Mouse (Mus musculus) forebrain, embryonic 13.5 days (tissue): ENCODE data around the gene Gm4969. TPM values are rescaled to one million over a fixed set of nuclear protein-coding genes. Genes with fewer than 3 reads are reported as not detected.
A peak's percentile ranks its signal among the peaks of the same experiment; 100 is the strongest.

Source experiments
- ATAC-seq: fragments of 200-750 bp; cut with Nextera tagmentation; 2 replicates; pipeline ENCODE4 v1.8.0; 2017
- H3K27ac ChIP-seq: fragments of 300-500 bp; sonication (generic); 2 replicates; pipeline ENCODE4 v1.5.1; 2015; ENCODE audit warnings: inconsistent platforms, mild to moderate bottlenecking, moderate library complexity
- H3K27me3 ChIP-seq: fragments of 300-500 bp; sonication (generic); 2 replicates; pipeline ENCODE4 v1.6.1; 2015; ENCODE audit warnings: mild to moderate bottlenecking, inconsistent platforms
- H3K36me3 ChIP-seq: fragments of 300-500 bp; sonication (generic); 2 replicates; pipeline ENCODE4 v1.6.1; 2015; ENCODE audit warnings: mild to moderate bottlenecking, inconsistent platforms; ENCODE audit not compliant: poor library complexity, severe bottlenecking
- H3K4me1 ChIP-seq: fragments of 300-500 bp; sonication (generic); 2 replicates; pipeline ENCODE4 v1.6.1; 2015; ENCODE audit warnings: inconsistent platforms
- H3K4me2 ChIP-seq: fragments of 300-500 bp; sonication (generic); 2 replicates; pipeline ENCODE4 v1.6.1; 2015; ENCODE audit warnings: inconsistent platforms, mild to moderate bottlenecking, moderate library complexity
- H3K4me3 ChIP-seq: fragments of 300-500 bp; sonication (generic); 2 replicates; pipeline ENCODE4 v1.5.1; 2015; ENCODE audit warnings: mild to moderate bottlenecking, inconsistent platforms
- H3K9ac ChIP-seq: fragments of 300-500 bp; sonication (generic); 2 replicates; pipeline ENCODE4 v1.6.1; 2015; ENCODE audit warnings: mild to moderate bottlenecking, inconsistent platforms
- H3K9me3 ChIP-seq: fragments of 300-500 bp; sonication (generic); replicated peaks from 2 replicates; pipeline ENCODE4 v1.6.1; 2016; ENCODE audit warnings: inconsistent platforms
- whole genome bisulfite sequencing: fragments of 180-500 bp; shearing (Covaris S2); methylation state at CpG from one replicate; pipeline ENCODE4 v1.1.7; 2015; 5-methylcytosine and 5-hydroxymethylcytosine counted together
- microRNA-seq: library from miRNA; unstranded; fragments of <30 nt; microRNA quantifications from one replicate; pipeline ENCODE4, GENCODE M21; 2016
- polyA plus RNA-seq: library from polyadenylated mRNA; unstranded; fragments of >200 nt; fragmentation: Nextera tagmentation; extraction: Ambion mirVana; gene quantifications from 2 replicates; pipeline ENCODE4 v1.2.1, GENCODE M21; 2015

Gene Gm4969
- polyA plus RNA-seq, 1 experiment from 2014 or later: 1.2 TPM

- Histone ChIP-seq H3K9ac (0 out of 2 replicates have a peak overlapping the region, but pooled peaks have one; percentile 5), H3K9me3 (no peaks in the 10 kb centered on the region), H3K27me3 (no peaks in the 10 kb centered on the region), H3K27ac (no peak overlapping the region), H3K4me1 (peaks cover 12% of the 10 kb centered on the region), H3K4me3 (no peak overlapping the region), H3K4me2 (no peak overlapping the region), H3K36me3 (peaks cover 29% of the 10 kb centered on the region)
- WGBS: 96% methylated on average over 8 of the region's 8 CpGs
- no peak for ATAC-seq
These were observed 63.1 kb downstream of the Gm4969 start for GRCm38 (mm10) chr7:19055108-19055507.

DNA sequence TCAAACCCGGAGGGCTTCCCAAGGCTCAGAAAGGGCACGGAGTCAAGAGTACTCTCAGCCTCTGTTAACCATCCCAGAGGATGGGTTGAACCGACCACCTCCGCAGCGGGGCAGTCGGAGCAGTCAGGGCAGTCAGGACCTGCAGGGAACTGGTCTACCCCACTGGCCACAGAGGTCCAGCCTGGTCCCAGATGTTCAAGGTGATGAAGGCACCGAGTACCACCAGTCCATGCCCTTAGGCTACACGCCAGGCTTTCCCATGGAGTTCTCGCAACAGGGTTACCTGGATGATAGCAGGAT lies 63.4 kb downstream of the Gm4969 start:
- Histone ChIP-seq H3K27me3 (no peaks in the 10 kb centered on the region), H3K36me3 (peaks cover 33% of the 10 kb centered on the region), H3K4me3 (peak overlapping the region; percentile 26), H3K4me2 (peak overlapping the region; percentile 52), H3K4me1 (peaks cover 12% of the 10 kb centered on the region), H3K9ac (peak overlapping the region; percentile 5; the same call in 1 of the 2 replicates), H3K27ac (no peak overlapping the region), H3K9me3 (no peaks in the 10 kb centered on the region)
- 66% methylated on average over 9 of the region's 9 CpGs for WGBS
- ATAC-seq: peak; percentile 42

- WGBS: 27% methylated on average over 32 of the region's 33 CpGs
- H3K9ac ChIP-seq: peak within 1 kb of the TSS; percentile 5; the same call in 1 of the 2 replicates
- ATAC-seq: peak; percentile 65
- peak within 1 kb of the TSS; percentile 52 for H3K4me2 ChIP-seq
- peaks cover 12% of the 10 kb centered on the region for H3K4me1 ChIP-seq
- peak within 1 kb of the TSS; percentile 26 for H3K4me3 ChIP-seq
- 0 out of 2 replicates have a peak within 1 kb of the TSS, but pooled peaks have one; percentile 0 for H3K27ac ChIP-seq
- H3K27me3 ChIP-seq: no peaks in the 10 kb centered on the region
- H3K36me3 ChIP-seq: peaks cover 38% of the 10 kb centered on the region
- H3K9me3 ChIP-seq: no peaks in the 10 kb centered on the region
These were observed 64.0 kb downstream of the Gm4969 start, which contains the start of gene Rsph6a for GRCm38 (mm10) chr7:19054047-19054776. TSS of gene Rsph6a (plus strand) at chr7:19054690.

GRCm38 (mm10) chr7:19053136-19053532 lies 65.0 kb downstream of the Gm4969 start:
- ATAC-seq: no peak
- peaks cover 49% of the 10 kb centered on the region for H3K36me3 ChIP-seq
- no peak overlapping the region for H3K4me2 ChIP-seq
- H3K27ac ChIP-seq: no peak overlapping the region
- H3K4me3 ChIP-seq: no peak overlapping the region
- H3K27me3 ChIP-seq: no peaks in the 10 kb centered on the region
- 92% methylated on average over 7 of the region's 7 CpGs for WGBS
- no peak overlapping the region for H3K9ac ChIP-seq
- H3K9me3 ChIP-seq: no peaks in the 10 kb centered on the region
- H3K4me1 ChIP-seq: peaks cover 12% of the 10 kb centered on the region

- no peak overlapping the region for H3K4me2 ChIP-seq
- ATAC-seq: no peak
- H3K36me3 ChIP-seq: peaks cover 54% of the 10 kb centered on the region
- no peak overlapping the region for H3K4me3 ChIP-seq
- no peak overlapping the region for H3K9ac ChIP-seq
- H3K4me1 ChIP-seq: peaks cover 12% of the 10 kb centered on the region
- no peaks in the 10 kb centered on the region for H3K9me3 ChIP-seq
- H3K27ac ChIP-seq: no peak overlapping the region
- WGBS: 88% methylated on average over 15 of the region's 15 CpGs
- no peaks in the 10 kb centered on the region for H3K27me3 ChIP-seq
These were observed 65.6 kb downstream of the Gm4969 start for GRCm38 (mm10) chr7:19052345-19053135.

DNA sequence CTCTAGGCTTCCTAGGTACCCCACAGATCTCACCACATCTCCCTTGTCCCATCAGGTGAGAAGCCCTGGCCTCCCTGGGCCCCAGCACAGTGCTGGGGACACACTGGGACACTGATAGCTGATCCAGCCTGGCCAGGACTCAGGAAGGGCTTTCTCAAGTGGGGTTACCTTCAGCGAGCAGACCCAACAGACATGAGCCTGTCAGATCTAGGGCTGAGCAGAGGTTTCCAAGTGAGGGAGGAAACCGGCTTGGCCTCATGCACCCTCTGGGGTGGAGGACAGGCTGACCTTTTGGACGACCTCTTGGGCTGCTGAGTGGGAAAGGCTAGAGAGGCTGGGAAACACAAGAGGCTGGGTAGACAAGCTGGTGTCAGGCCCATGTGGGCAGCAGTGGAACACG lies 67.0 kb downstream of the Gm4969 start:
- no peak overlapping the region for H3K4me3 ChIP-seq
- H3K9ac ChIP-seq: no peak overlapping the region
- peaks cover 12% of the 10 kb centered on the region for H3K4me1 ChIP-seq
- no peaks in the 10 kb centered on the region for H3K27me3 ChIP-seq
- no peak overlapping the region for H3K4me2 ChIP-seq
- H3K36me3 ChIP-seq: peaks cover 68% of the 10 kb centered on the region
- H3K27ac ChIP-seq: no peak overlapping the region
- 77% methylated on average over 4 of the region's 4 CpGs for WGBS
- ATAC-seq: no peak
- H3K9me3 ChIP-seq: no peaks in the 10 kb centered on the region

DNA sequence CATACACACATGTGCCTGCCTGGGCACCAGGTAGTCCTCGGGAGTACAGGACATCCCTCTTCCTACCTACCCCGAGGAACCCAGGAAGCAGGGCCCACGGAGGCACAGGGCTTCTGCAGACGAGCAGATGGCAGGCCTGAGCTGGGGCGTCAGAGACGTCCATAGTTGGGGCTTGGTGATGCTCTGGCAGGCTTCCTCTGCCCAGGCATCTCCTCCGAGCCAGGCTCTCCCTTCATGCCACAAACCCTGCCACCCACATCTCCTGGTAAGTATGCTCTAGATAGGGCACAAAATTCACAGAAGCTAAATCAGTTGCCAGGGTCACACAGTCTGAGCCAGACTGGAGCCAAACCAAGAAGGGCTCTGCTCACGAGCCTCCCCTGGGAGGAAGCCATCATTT lies 68.0 kb downstream of the Gm4969 start:
- Histone ChIP-seq H3K4me1 (peaks cover 12% of the 10 kb centered on the region), H3K27me3 (no peaks in the 10 kb centered on the region), H3K27ac (no peak overlapping the region), H3K4me2 (no peak overlapping the region), H3K36me3 (peaks cover 78% of the 10 kb centered on the region), H3K9ac (no peak overlapping the region), H3K4me3 (no peak overlapping the region), H3K9me3 (no peaks in the 10 kb centered on the region)
- no peak for ATAC-seq
- WGBS: 94% methylated on average over 8 of the region's 8 CpGs

DNA sequence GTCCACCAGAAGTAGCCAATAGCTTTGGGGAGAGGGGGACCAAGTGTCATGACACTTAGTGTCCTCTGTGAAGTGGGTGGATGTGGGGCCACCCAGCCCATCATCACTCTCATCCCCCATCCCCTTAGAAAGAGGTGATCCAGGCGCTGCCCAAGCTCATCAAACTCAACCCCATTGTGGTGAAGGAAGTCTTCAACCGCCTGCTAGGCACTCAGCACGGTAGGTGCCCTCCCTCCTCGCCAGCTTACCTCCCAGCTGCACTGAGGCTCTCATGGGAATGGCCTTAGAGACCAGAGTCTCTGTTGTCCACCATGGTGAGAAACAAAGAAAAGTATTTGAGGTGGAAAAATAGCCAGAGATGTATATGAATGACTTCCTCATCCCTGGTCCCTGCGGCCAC lies 68.9 kb downstream of the Gm4969 start:
- Histone ChIP-seq H3K36me3 (peaks cover 87% of the 10 kb centered on the region), H3K9ac (no peak overlapping the region), H3K27ac (no peak overlapping the region), H3K4me3 (no peak overlapping the region), H3K27me3 (no peaks in the 10 kb centered on the region), H3K4me1 (peaks cover 5% of the 10 kb centered on the region; the same call in 1 of the 2 replicates), H3K4me2 (no peak overlapping the region), H3K9me3 (no peaks in the 10 kb centered on the region)
- WGBS: 96% methylated on average over 5 of the region's 5 CpGs
- no peak for ATAC-seq

Small RNA genes within 50 kb of the gene (microRNA-seq; reads per million reads assigned to microRNA genes)
- not detected for gene Mir3100

Other genes starting within 250 kb of the Gm4969 start
- 7.4 and 8.2 TPM in 2 replicates for gene Pglyrp1, start 247.0 kb downstream of the Gm4969 start, polyA plus RNA-seq
- gene Ccdc61, start 208.0 kb downstream of the Gm4969 start, polyA plus RNA-seq: 25.6 and 27.9 TPM in 2 replicates
- 12.3 and 13.7 TPM in 2 replicates for gene Nova2, start 192.5 kb downstream of the Gm4969 start, polyA plus RNA-seq
- gene Nanos2, start 131.0 kb downstream of the Gm4969 start, polyA plus RNA-seq: 0.68 and 0.69 TPM in 2 replicates
- 2.8 TPM in 2 replicates for gene Mypop, start 127.1 kb downstream of the Gm4969 start, polyA plus RNA-seq
- gene Irf2bp1, start 114.3 kb downstream of the Gm4969 start, polyA plus RNA-seq: 22.1 and 23.3 TPM in 2 replicates
- not detected in 2 replicates for gene Foxa3, start 94.8 kb downstream of the Gm4969 start, polyA plus RNA-seq
- gene Sympk, start 94.0 kb downstream of the Gm4969 start, polyA plus RNA-seq: 34.3 and 36.7 TPM in 2 replicates
- not detected in 2 replicates for gene Rsph6a, start 63.7 kb downstream of the Gm4969 start, polyA plus RNA-seq
- gene Dmwd, start 42.1 kb downstream of the Gm4969 start, polyA plus RNA-seq: 20.6 and 22.6 TPM in 2 replicates
- 8.3 and 9.4 TPM in 2 replicates for gene Dmpk, start 34.5 kb downstream of the Gm4969 start, polyA plus RNA-seq
- gene Six5, start 23.8 kb downstream of the Gm4969 start, polyA plus RNA-seq: 3.5 and 4.1 TPM in 2 replicates
- 19.1 and 22.2 TPM in 2 replicates for gene Fbxo46, start 1.5 kb upstream of the Gm4969 start, polyA plus RNA-seq
- 16.5 and 17.7 TPM in 2 replicates for gene Qpctl, start 30.9 kb upstream of the Gm4969 start, polyA plus RNA-seq
- gene Snrpd2, start 31.4 kb upstream of the Gm4969 start, polyA plus RNA-seq: 159 and 164 TPM in 2 replicates
- 5.2 and 6.6 TPM in 2 replicates for gene Gipr, start 47.8 kb upstream of the Gm4969 start, polyA plus RNA-seq
- 6.4 and 7.0 TPM in 2 replicates for gene Eml2, start 58.1 kb upstream of the Gm4969 start, polyA plus RNA-seq
- 1.2 and 1.3 TPM in 2 replicates for gene Gpr4, start 94.2 kb upstream of the Gm4969 start, polyA plus RNA-seq
- gene Opa3, start 110.0 kb upstream of the Gm4969 start, polyA plus RNA-seq: 42.1 and 47.5 TPM in 2 replicates
- 31.0 and 32.7 TPM in 2 replicates for gene Vasp, start 153.4 kb upstream of the Gm4969 start, polyA plus RNA-seq
- 0.18 and 0.80 TPM in 2 replicates for gene Ppm1n, start 161.7 kb upstream of the Gm4969 start, polyA plus RNA-seq
- 87.9 and 92.4 TPM in 2 replicates for gene Rtn2, start 164.3 kb upstream of the Gm4969 start, polyA plus RNA-seq
- 0.06 TPM in 1 of 2 replicates, not detected in the other for gene Fosb, start 191.7 kb upstream of the Gm4969 start, polyA plus RNA-seq
- gene Ercc1, start 226.4 kb upstream of the Gm4969 start, polyA plus RNA-seq: 88.0 and 96.4 TPM in 2 replicates
- 21.4 and 23.2 TPM in 2 replicates for gene Cd3eap, start 241.1 kb upstream of the Gm4969 start, polyA plus RNA-seq
- gene Ppp1r13l, start 241.4 kb upstream of the Gm4969 start, polyA plus RNA-seq: 3.6 and 4.1 TPM in 2 replicates